Mouse (Mus musculus) stomach, postnatal 0 days (tissue): ENCODE measurements around the gene Dmbx1. TPM values are rescaled to one million over a fixed set of nuclear protein-coding genes. Genes with fewer than 3 reads are reported as not detected.
A peak's percentile ranks its signal among the peaks of the same experiment; 100 is the strongest.

ENCODE experiments used
- ATAC-seq: fragments of 200-750 bp; cut with Nextera tagmentation; 2 replicates; pipeline ENCODE4 v1.8.0; 2017; ENCODE audit not compliant: low FRiP score, low TSS enrichment
- DNase-seq: peaks from one replicate; pipeline ENCODE4 v3.0.0-alpha.2; 2016; ENCODE audit warnings: low spot score
- H3K27ac ChIP-seq: fragments of 300-500 bp; sonication (generic); replicated peaks from 2 replicates; pipeline ENCODE4 v1.5.1; 2014; ENCODE audit warnings: mild to moderate bottlenecking, control low read depth
- H3K27me3 ChIP-seq: fragments of 300-500 bp; sonication (generic); 2 replicates; pipeline ENCODE4 v1.6.1; 2014; ENCODE audit warnings: low read length; ENCODE audit not compliant: control insufficient read depth, insufficient read depth
- H3K36me3 ChIP-seq: fragments of 300-500 bp; sonication (generic); 2 replicates; pipeline ENCODE4 v1.6.1; 2014; ENCODE audit warnings: low read length, mixed read lengths; ENCODE audit not compliant: control insufficient read depth, insufficient read depth
- H3K4me1 ChIP-seq: fragments of 300-500 bp; sonication (generic); replicated peaks from 2 replicates; pipeline ENCODE4 v1.6.1; 2014; ENCODE audit warnings: antibody characterized with exemption; ENCODE audit not compliant: control insufficient read depth, insufficient read depth
- H3K4me2 ChIP-seq: fragments of 300-500 bp; sonication (generic); replicated peaks from 2 replicates; pipeline ENCODE4 v1.6.1; 2014; ENCODE audit warnings: low read depth, mild to moderate bottlenecking, control low read depth, moderate library complexity
- H3K4me3 ChIP-seq: fragments of 300-500 bp; sonication (generic); 2 replicates; pipeline ENCODE4 v1.5.1; 2014; ENCODE audit warnings: low read depth, low read length, control low read depth
- H3K9ac ChIP-seq: fragments of 300-500 bp; sonication (generic); 2 replicates; pipeline ENCODE4 v1.6.1; 2014; ENCODE audit warnings: mild to moderate bottlenecking, low read length, control low read depth, mixed read lengths
- H3K9me3 ChIP-seq: fragments of 300-500 bp; sonication (generic); 2 replicates; pipeline ENCODE4 v1.6.1; 2016; ENCODE audit warnings: low read length; ENCODE audit not compliant: control insufficient read depth
- CTCF ChIP-seq: IDR thresholded peaks from 2 replicates; pipeline ENCODE4 v1.5.1; 2016; ENCODE audit warnings: antibody characterized with exemption, low read depth, mild to moderate bottlenecking, moderate library complexity
- EP300 ChIP-seq: optimal IDR thresholded peaks from 2 replicates; pipeline ENCODE3; 2016; ENCODE audit warnings: antibody characterized with exemption
- WGBS: fragments of 180-500 bp; shearing (Covaris S2); extraction: QIAGEN DNeasy Blood & Tissue Kit; methylation state at CpG from one replicate; pipeline ENCODE4 v1.1.7; 2014; 5-methylcytosine and 5-hydroxymethylcytosine counted together
- polyA plus RNA-seq: library from polyadenylated mRNA; unstranded; fragments of >200 nt; fragmentation: Nextera tagmentation; extraction: Ambion mirVana; gene quantifications from 2 replicates; pipeline ENCODE4 v1.2.1, GENCODE M21; 2015

Gene Dmbx1
- 0.02 TPM in 1 of 2 replicates, not detected in the other for polyA plus RNA-seq

DNA sequence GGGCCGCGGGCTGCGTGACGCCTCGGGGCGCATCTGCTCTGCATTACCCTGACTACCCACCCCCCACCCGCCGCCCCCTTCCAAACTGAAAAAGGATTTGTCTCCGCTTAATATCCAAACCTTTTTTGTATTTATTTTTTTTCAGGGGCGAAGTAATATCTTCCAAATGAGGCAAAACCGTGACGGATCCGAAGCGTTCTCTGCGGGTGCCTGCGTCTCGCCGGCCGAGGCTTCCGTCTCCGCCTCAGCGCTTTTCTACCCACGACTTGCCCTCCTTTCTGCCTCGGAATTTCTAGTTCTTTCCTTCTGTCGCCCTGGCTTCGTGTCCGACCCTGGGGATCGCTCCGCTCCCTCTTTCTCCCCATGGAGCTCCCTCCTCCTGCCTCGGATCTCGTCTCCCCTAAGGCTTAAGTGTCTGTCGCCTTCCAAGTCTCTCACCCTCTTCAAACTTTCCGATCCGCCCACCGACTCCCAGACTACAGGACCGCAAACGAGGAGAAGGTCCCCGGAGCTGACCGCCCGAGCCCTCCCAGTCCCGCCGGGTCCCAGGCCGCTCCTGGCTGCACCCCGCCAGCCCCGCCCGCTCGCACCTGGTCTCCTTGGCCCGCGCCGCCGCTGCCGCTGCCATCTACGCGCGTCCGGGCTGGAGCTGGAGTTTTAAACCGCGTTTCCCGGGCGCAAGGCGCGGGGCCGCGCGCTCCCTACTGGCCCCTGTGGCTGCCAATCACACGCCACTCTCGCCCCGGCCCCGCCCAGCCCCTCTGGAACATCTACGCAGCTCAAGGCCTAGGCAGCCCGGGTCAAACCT, at the start of gene Dmbx1:
TSS of gene Dmbx1 (minus strand) at position 632 of the 808 bp plus-strand sequence.
- Histone ChIP-seq H3K9me3 (no peaks in the 10 kb centered on the region), H3K27me3 (peaks cover 44% of the 10 kb centered on the region), H3K4me3 (peak within 1 kb of the TSS; percentile 21), H3K27ac (no peak within 1 kb of the TSS), H3K4me2 (peak within 1 kb of the TSS; percentile 42), H3K9ac (no peak within 1 kb of the TSS), H3K4me1 (no peaks in the 10 kb centered on the region), H3K36me3 (no peaks in the 10 kb centered on the region)
- under 1% methylated on average over 71 of the region's 71 CpGs for WGBS
- ATAC-seq (0 out of 2 replicates have a peak, but pooled peaks have one; percentile 27), DNase-seq (peak; percentile 55)
- TF ChIP-seq EP300, result no peak
- TF ChIP-seq CTCF, result no peak

DNA sequence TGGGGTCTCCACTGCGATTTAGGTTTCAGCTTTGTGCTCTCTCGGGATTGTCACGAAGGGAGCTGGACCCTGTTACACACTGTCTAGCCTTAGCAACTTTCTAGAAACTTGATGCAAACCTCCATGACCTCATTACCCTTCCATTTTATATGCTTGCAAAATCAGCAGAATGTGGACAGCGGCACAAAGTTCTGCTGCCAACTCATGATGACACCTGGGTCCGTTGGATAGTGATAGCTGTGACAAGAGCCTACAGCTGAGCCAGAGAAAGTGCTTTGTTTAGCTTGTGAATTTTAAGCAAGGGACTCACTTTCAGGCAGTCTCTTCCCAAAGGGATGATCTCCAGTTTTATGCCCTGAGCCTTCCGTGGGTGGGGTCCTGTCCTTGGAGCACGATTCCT, 49.7 kb upstream of the Dmbx1 start:
- Histone ChIP-seq H3K9ac (no peak overlapping the region), H3K4me3 (no peak overlapping the region), H3K27ac (no peak overlapping the region), H3K9me3 (0 out of 2 replicates have a peak, but pooled peaks cover 2% of the 10 kb centered on the region), H3K36me3 (no peaks in the 10 kb centered on the region), H3K4me2 (no peak overlapping the region), H3K27me3 (no peaks in the 10 kb centered on the region), H3K4me1 (no peaks in the 10 kb centered on the region)
- TF ChIP-seq EP300, result no peak
- no peak for TF ChIP-seq CTCF
- DNase-seq (no peak), ATAC-seq (no peak)
- WGBS, result 75% methylated on average over 7 of the region's 7 CpGs

DNA sequence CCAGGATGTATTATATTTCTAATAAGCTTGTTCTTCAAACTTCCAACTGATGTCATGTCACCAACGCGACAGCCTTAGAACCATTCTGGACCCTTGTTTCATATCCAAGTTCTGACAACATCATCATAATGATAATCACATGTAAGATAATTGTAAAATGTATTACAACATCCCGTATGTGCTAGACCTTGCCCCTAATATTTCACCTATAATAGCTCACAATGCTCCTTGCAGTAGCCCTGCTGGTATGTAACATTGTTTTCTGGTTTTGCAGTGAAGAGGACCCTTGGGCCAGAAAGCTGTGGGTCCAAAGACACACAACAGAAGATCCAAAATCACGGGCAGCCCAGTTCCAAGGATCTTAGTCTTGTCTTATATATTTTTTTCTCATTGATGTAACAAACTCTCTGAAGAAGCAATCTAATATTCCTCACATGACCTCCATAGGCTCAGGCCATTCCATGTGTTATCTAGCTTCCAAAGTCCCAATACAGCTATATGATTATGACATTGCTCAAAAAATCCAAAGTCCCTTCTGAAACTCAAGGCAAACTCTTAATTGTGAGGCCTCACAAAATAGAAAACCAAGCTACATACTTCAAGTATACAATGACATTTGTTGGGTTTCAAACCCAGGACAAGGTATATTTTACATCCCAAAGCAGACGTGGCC, 48.3 kb upstream of the Dmbx1 start:
- H3K4me2 ChIP-seq, result no peak overlapping the region
- TF ChIP-seq CTCF (no peak), EP300 (no peak)
- H3K9ac ChIP-seq, result no peak overlapping the region
- H3K27me3 ChIP-seq, result no peaks in the 10 kb centered on the region
- no peak overlapping the region for H3K4me3 ChIP-seq
- H3K36me3 ChIP-seq, result no peaks in the 10 kb centered on the region
- no peaks in the 10 kb centered on the region for H3K4me1 ChIP-seq
- H3K9me3 ChIP-seq, result 0 out of 2 replicates have a peak, but pooled peaks cover 2% of the 10 kb centered on the region
- no peak overlapping the region for H3K27ac ChIP-seq
- WGBS, result 69% methylated on average over 5 of the region's 5 CpGs
- no peak for DNase-seq
- ATAC-seq, result no peak

- H3K36me3 ChIP-seq, result no peaks in the 10 kb centered on the region
- TF ChIP-seq CTCF, result no peak
- no peak for TF ChIP-seq EP300
- no peak overlapping the region for H3K27ac ChIP-seq
- H3K9ac ChIP-seq, result no peak overlapping the region
- H3K4me1 ChIP-seq, result no peaks in the 10 kb centered on the region
- 0 out of 2 replicates have a peak, but pooled peaks cover 2% of the 10 kb centered on the region for H3K9me3 ChIP-seq
- DNase-seq (no peak), ATAC-seq (0 out of 2 replicates have a peak, but pooled peaks have one; percentile 27)
- H3K27me3 ChIP-seq, result no peaks in the 10 kb centered on the region
- no peak overlapping the region for H3K4me3 ChIP-seq
- 85% methylated on average over 1 of the region's 1 CpGs for WGBS
- H3K4me2 ChIP-seq, result no peak overlapping the region
Observed at GRCm38 (mm10) chr4:115987436-115987835, 47.7 kb upstream of the Dmbx1 start.

GRCm38 (mm10) chr4:115984967-115985366, 45.2 kb upstream of the Dmbx1 start:
- no peak overlapping the region for H3K4me2 ChIP-seq
- 45% methylated on average over 8 of the region's 8 CpGs for WGBS
- DNase-seq, result peak; percentile 46

More at GRCm38 (mm10) chr4:115984967-115985366, 45.2 kb upstream of the Dmbx1 start:
- Histone ChIP-seq H3K36me3 (no peaks in the 10 kb centered on the region), H3K27ac (no peak overlapping the region), H3K9ac (no peak overlapping the region), H3K9me3 (no peaks in the 10 kb centered on the region), H3K4me1 (no peaks in the 10 kb centered on the region), H3K27me3 (peaks cover 7% of the 10 kb centered on the region; the same call in 1 of the 2 replicates), H3K4me3 (no peak overlapping the region)
- TF ChIP-seq EP300, result no peak
- peak; percentile 56 for TF ChIP-seq CTCF
- ATAC-seq, result no peak
